Mouse (Mus musculus): Measurements from ENCODE around the gene Zfp82. TPM values are rescaled to one million over a fixed set of nuclear protein-coding genes. Genes with fewer than 3 reads are reported as not detected.

Zfp82 gene
- total RNA-seq, 1 experiment, result 5.8 TPM

DNA sequence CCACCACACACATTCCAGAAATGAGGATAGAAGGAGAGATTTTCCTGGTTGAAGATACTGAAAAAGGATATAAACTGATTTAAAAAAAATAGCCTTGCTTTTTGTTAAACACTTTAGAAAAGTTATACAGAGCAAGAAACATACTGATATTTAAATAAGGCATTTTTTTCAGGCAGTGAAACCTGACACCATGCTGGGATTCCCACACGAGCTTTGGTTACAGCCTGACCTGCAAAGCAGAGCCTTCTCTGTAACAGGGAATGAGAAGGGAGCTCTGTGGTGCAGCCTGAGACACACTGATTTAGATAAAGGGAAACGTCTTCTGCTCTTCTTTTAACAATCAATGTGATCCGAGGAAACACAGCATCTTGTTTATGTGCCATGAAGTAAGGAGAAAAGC lies 19.1 kb downstream of the Zfp82 start:
- no peak overlapping the region for H3K27ac ChIP-seq (ENCODE audit: insufficient read depth, low read depth, low read length, poor library complexity, severe bottlenecking)
- in situ Hi-C loops (cut with MboI; ENCODE audit: low sequenced_read_pairs in 2 of 2, unreplicated experiment in 2 of 2), result no loop called here
- no peaks in the 10 kb centered on the region for H3K4me1 ChIP-seq (ENCODE audit: control insufficient read depth in 2 of 2, insufficient read depth in 2 of 2, low read length in 2 of 2, poor library complexity in 1 of 2)
- no peaks in the 10 kb centered on the region for H3K9me3 ChIP-seq (ENCODE audit: control insufficient read depth, insufficient read depth, low read depth, low read length)
- no peak overlapping the region for H3K4me3 ChIP-seq (ENCODE audit: insufficient read depth in 1 of 2, low read depth in 1 of 2, low read length in 2 of 2, poor library complexity in 1 of 2, severe bottlenecking in 1 of 2)
- peaks cover 10% of the 10 kb centered on the region for H3K36me3 ChIP-seq (ENCODE audit: control insufficient read depth, insufficient read depth, low read length, poor library complexity, severe bottlenecking)
- no peak for DNase-seq (ENCODE audit: low read depth, low spot score)
- no peak overlapping the region for H3K9ac ChIP-seq (ENCODE audit: insufficient read depth, low read depth, low read length, poor library complexity, severe bottlenecking)
- TF ChIP-seq MAFK (IDR thresholded peaks at IDR 0.05; ENCODE audit: insufficient read depth, low read depth, low read length) (no peak), ZNF384 (IDR thresholded peaks at IDR 0.05; ENCODE audit: low read depth, low read length) (0 out of 2 replicates have a peak, but pooled peaks have one; percentile 32), CHD2 (IDR thresholded peaks at IDR 0.05; ENCODE audit: low read depth, low read length) (no peak), ZC3H11A (IDR thresholded peaks at IDR 0.05; ENCODE audit: borderline replicate concordance, low read depth, low read length) (no peak), HCFC1 (IDR thresholded peaks at IDR 0.05; ENCODE audit: borderline replicate concordance, insufficient read depth, low read length) (no peak)

- Histone ChIP-seq H3K9ac (ENCODE audit: insufficient read depth, low read depth, low read length, poor library complexity, severe bottlenecking) (peak within 1 kb of the TSS; percentile 75; the same call in 1 of the 2 replicates), H3K4me3 (ENCODE audit: insufficient read depth in 1 of 2, low read depth in 1 of 2, low read length in 2 of 2, poor library complexity in 1 of 2, severe bottlenecking in 1 of 2) (peak within 1 kb of the TSS; percentile 81 to 90), H3K4me1 (ENCODE audit: control insufficient read depth in 2 of 2, insufficient read depth in 2 of 2, low read length in 2 of 2, poor library complexity in 1 of 2) (no peaks in the 10 kb centered on the region), H3K27ac (ENCODE audit: insufficient read depth, low read depth, low read length, poor library complexity, severe bottlenecking) (no peak within 1 kb of the TSS), H3K36me3 (ENCODE audit: control insufficient read depth, insufficient read depth, low read length, poor library complexity, severe bottlenecking) (0 out of 2 replicates have a peak, but pooled peaks cover 2% of the 10 kb centered on the region), H3K9me3 (ENCODE audit: control insufficient read depth, insufficient read depth, low read depth, low read length) (no peaks in the 10 kb centered on the region)
- peak; percentile 82 for DNase-seq (ENCODE audit: low read depth, low spot score)
- in situ Hi-C loops (cut with MboI; ENCODE audit: low sequenced_read_pairs in 2 of 2, unreplicated experiment in 2 of 2), result no loop called here
- no peak for TF ChIP-seq ZNF384 (IDR thresholded peaks at IDR 0.05; ENCODE audit: low read depth, low read length)
- peak; percentile 93 for TF ChIP-seq HCFC1 (IDR thresholded peaks at IDR 0.05; ENCODE audit: borderline replicate concordance, insufficient read depth, low read length)
Measured at GRCm38 (mm10) chr7:30050882-30051548, 21.7 kb downstream of the Zfp82 start, which contains the start of gene Zfp14. TSS of gene Zfp14 (minus strand) at chr7:30051380.

DNA sequence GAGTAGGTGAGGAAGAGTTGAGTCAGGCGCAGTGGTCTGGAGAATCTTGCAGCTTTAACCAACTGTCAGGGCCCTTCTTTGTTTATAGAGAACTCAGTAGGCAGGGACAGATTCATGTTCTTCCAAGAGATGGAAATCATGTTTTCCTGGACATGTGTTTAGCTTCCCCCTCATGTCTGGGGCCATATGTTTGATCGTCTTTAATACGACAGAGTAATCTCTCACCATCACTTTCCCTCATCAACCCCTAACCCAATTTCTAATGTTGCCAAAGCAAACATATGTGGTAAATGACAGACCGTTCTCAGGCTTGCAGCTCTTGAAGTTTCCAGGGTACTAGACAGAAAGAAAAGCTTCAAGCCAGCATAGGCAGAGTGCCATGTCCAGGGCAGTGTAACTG lies 24.6 kb downstream of the Zfp82 start:
- H3K36me3 ChIP-seq (ENCODE audit: control insufficient read depth, insufficient read depth, low read length, poor library complexity, severe bottlenecking), result no peaks in the 10 kb centered on the region
- DNase-seq (ENCODE audit: low read depth, low spot score), result no peak
- no peak overlapping the region for H3K9ac ChIP-seq (ENCODE audit: insufficient read depth, low read depth, low read length, poor library complexity, severe bottlenecking)
- TF ChIP-seq ZNF384 (IDR thresholded peaks at IDR 0.05; ENCODE audit: low read depth, low read length) (no peak), CHD2 (IDR thresholded peaks at IDR 0.05; ENCODE audit: low read depth, low read length) (no peak), MAFK (IDR thresholded peaks at IDR 0.05; ENCODE audit: insufficient read depth, low read depth, low read length) (no peak), ZC3H11A (IDR thresholded peaks at IDR 0.05; ENCODE audit: borderline replicate concordance, low read depth, low read length) (no peak), HCFC1 (IDR thresholded peaks at IDR 0.05; ENCODE audit: borderline replicate concordance, insufficient read depth, low read length) (no peak)
- no peak overlapping the region for H3K4me3 ChIP-seq (ENCODE audit: insufficient read depth in 1 of 2, low read depth in 1 of 2, low read length in 2 of 2, poor library complexity in 1 of 2, severe bottlenecking in 1 of 2)
- no peak overlapping the region for H3K27ac ChIP-seq (ENCODE audit: insufficient read depth, low read depth, low read length, poor library complexity, severe bottlenecking)
- in situ Hi-C loops (cut with MboI; ENCODE audit: low sequenced_read_pairs in 2 of 2, unreplicated experiment in 2 of 2), result no loop called here
- H3K9me3 ChIP-seq (ENCODE audit: control insufficient read depth, insufficient read depth, low read depth, low read length), result no peaks in the 10 kb centered on the region
- H3K4me1 ChIP-seq (ENCODE audit: control insufficient read depth in 2 of 2, insufficient read depth in 2 of 2, low read length in 2 of 2, poor library complexity in 1 of 2), result no peaks in the 10 kb centered on the region

- H3K9ac ChIP-seq (ENCODE audit: insufficient read depth, low read depth, low read length, poor library complexity, severe bottlenecking), result no peak overlapping the region
- no peak for TF ChIP-seq MAFK (IDR thresholded peaks at IDR 0.05; ENCODE audit: insufficient read depth, low read depth, low read length)
- TF ChIP-seq ZC3H11A (IDR thresholded peaks at IDR 0.05; ENCODE audit: borderline replicate concordance, low read depth, low read length), result no peak
- no peaks in the 10 kb centered on the region for H3K4me1 ChIP-seq (ENCODE audit: control insufficient read depth in 2 of 2, insufficient read depth in 2 of 2, low read length in 2 of 2, poor library complexity in 1 of 2)
- H3K36me3 ChIP-seq (ENCODE audit: control insufficient read depth, insufficient read depth, low read length, poor library complexity, severe bottlenecking), result no peaks in the 10 kb centered on the region
- no peak overlapping the region for H3K27ac ChIP-seq (ENCODE audit: insufficient read depth, low read depth, low read length, poor library complexity, severe bottlenecking)
- H3K4me3 ChIP-seq (ENCODE audit: insufficient read depth in 1 of 2, low read depth in 1 of 2, low read length in 2 of 2, poor library complexity in 1 of 2, severe bottlenecking in 1 of 2), result no peak overlapping the region
- no peak for DNase-seq (ENCODE audit: low read depth, low spot score)
- H3K9me3 ChIP-seq (ENCODE audit: control insufficient read depth, insufficient read depth, low read depth, low read length), result no peaks in the 10 kb centered on the region
- in situ Hi-C loops (cut with MboI; ENCODE audit: low sequenced_read_pairs in 2 of 2, unreplicated experiment in 2 of 2), result no loop called here
Measured at GRCm38 (mm10) chr7:30044354-30044753, 28.3 kb downstream of the Zfp82 start.

- peaks cover 8% of the 10 kb centered on the region for H3K36me3 ChIP-seq (ENCODE audit: control insufficient read depth, insufficient read depth, low read length, poor library complexity, severe bottlenecking)
- no peak for TF ChIP-seq MAFK (IDR thresholded peaks at IDR 0.05; ENCODE audit: insufficient read depth, low read depth, low read length)
- TF ChIP-seq ZNF384 (IDR thresholded peaks at IDR 0.05; ENCODE audit: low read depth, low read length), result no peak
- no peak for TF ChIP-seq CHD2 (IDR thresholded peaks at IDR 0.05; ENCODE audit: low read depth, low read length)
- TF ChIP-seq ZC3H11A (IDR thresholded peaks at IDR 0.05; ENCODE audit: borderline replicate concordance, low read depth, low read length), result no peak
- TF ChIP-seq HCFC1 (IDR thresholded peaks at IDR 0.05; ENCODE audit: borderline replicate concordance, insufficient read depth, low read length), result no peak
- no peak for DNase-seq (ENCODE audit: low read depth, low spot score)
- no peaks in the 10 kb centered on the region for H3K9me3 ChIP-seq (ENCODE audit: control insufficient read depth, insufficient read depth, low read depth, low read length)
- peak overlapping the region; percentile 44; the same call in 1 of the 2 replicates for H3K9ac ChIP-seq (ENCODE audit: insufficient read depth, low read depth, low read length, poor library complexity, severe bottlenecking)
- peak overlapping the region; percentile 39 to 41; a peak in 3 of 4 replicates for H3K4me3 ChIP-seq (ENCODE audit: insufficient read depth in 1 of 2, low read depth in 1 of 2, low read length in 2 of 2, poor library complexity in 1 of 2, severe bottlenecking in 1 of 2)
- peaks cover 7 to 15% of the 10 kb centered on the region in 2 experiments; a peak in 3 of 4 replicates for H3K4me1 ChIP-seq (ENCODE audit: control insufficient read depth in 2 of 2, insufficient read depth in 2 of 2, low read length in 2 of 2, poor library complexity in 1 of 2)
- H3K27ac ChIP-seq (ENCODE audit: insufficient read depth, low read depth, low read length, poor library complexity, severe bottlenecking), result no peak overlapping the region
- in situ Hi-C loops (cut with MboI; ENCODE audit: low sequenced_read_pairs in 2 of 2, unreplicated experiment in 2 of 2), result no loop called here
Measured at GRCm38 (mm10) chr7:30034331-30034730, 38.4 kb downstream of the Zfp82 start.

Data from ES-E14 (cell line).